Mouse (Mus musculus): ENCODE measurements at regions not wholly inside any gene's neighbourhood (a gene's known extent, or its start where the extent isn't known, plus 50 kb on each side); places are given as distances from the start of the nearest gene placed in this dataset.
"Not testable (repeated sequence)": the region's sequence is repeated elsewhere in the genome, so short reads cannot be mapped to it uniquely, and the experiment has no call there.

GRCm38 (mm10) chr7:60492028-60492995 lies 352.3 kb upstream of the Snrpn start:
- DNase-seq, result peak; percentile 16 to 66

GRCm38 (mm10) chr7:60487839-60488454 lies 347.9 kb upstream of the Snrpn start:
- not testable (repeated sequence) for DNase-seq

DNA sequence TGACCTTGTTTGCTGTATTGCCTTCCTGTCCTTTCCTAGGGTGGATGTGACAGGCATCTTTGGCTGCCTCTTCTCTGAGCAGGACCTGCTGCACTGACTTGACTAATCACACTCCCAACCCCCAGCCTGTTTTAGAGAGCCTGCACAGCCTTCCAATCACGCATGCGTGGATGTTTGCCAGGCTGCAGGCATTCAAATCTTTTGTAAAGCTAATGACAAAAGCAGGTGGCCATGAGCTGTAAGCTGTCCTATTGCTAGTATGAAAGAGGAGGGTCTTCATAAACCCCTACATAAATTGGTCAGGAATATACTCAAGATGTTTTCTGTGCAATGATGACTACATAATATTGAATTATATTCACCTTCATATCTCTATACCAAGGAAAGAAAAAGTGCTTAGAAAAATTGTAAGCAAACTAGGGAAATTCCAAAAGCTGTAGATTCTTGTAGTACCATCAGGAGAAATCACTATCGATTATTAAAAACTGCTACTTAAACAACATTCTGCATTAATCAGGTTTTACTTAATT lies 310.1 kb upstream of the Snrpn start:
- not testable (repeated sequence) for DNase-seq

GRCm38 (mm10) chr7:60449239-60450073 lies 309.4 kb upstream of the Snrpn start:
- DNase-seq, result not testable (repeated sequence)

DNA sequence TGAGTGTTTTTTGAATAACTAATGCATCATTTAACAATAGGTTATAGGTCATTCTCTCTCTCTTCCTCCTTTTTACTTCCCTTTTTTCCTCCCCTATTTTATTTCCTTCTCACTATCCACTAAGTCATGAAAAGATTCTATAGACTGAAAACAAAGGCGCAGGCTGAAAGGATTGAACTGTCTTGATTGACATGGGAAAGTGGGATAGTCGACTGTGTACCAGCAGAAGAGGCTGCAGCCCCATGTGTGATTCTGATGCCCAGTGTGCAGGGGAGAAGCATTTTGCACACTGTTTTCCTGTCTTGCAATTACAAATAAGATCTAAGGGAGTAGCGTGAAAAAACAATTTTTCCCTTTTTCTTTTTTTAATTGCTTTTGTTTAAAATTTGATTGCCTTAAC lies 298.8 kb upstream of the Snrpn start:
- DNase-seq, result no peak

GRCm38 (mm10) chr7:60391011-60391863 lies 251.2 kb upstream of the Snrpn start:
- DNase-seq, result peak; percentile 40 to 56

- DNase-seq, result peak in 1 of 2 experiments; percentile 5
These were observed 246.9 kb upstream of the Snrpn start for GRCm38 (mm10) chr7:60386957-60387356.

- DNase-seq, result peak in 1 of 2 experiments; percentile 4
These were observed 234.0 kb upstream of the Snrpn start for GRCm38 (mm10) chr7:60374001-60374400.

DNA sequence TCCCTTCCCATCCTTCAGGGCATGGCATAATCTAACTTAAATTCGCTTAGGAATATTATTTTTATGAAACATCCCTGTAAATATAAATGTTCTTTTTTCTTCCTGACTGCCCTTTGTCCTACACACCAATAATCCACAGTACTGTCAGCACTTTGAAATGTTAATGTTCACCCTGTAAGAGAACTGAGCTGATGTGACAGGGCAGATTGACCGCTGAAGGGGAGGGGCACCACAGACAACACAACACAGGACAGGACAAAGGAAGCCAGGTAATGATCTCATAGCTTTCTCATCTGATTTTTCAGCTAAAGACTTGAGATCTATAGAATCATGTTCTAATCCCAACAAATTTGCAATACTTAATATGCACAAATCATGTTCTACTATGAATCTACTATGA lies 212.2 kb upstream of the Snrpn start:
- peak; percentile 4 to 39 for DNase-seq

Data from kidney, postnatal 25 days (tissue).